Comparison of ENCODE assay signal across 18 mouse cellular contexts in the genomic region with DNA sequence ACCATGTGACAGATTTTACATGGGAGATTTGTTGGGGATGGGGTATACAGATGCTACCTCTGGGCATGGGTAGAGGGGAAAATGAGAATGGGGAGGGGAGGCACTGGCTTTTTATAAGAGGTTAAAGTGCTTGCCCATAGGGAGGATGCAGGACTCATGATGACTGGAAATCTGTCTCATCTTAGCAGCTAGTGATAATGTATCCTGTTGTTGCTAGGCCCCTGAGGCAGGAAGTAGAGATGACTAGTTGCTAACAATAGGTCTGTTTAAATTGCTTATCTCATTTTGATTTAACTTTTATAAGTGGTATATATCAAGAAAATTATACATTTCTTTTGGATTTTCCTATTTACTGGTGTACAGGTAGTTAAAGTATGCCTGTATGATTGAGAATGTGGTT. TPM values are rescaled to one million over a fixed set of nuclear protein-coding genes. Genes with fewer than 3 reads are reported as not detected.
DNase-seq lines count a peak whose midpoint lies in the region; ATAC-seq lines count a peak whose summit lies in the region.
"Had no signal": no experiment of that assay in that cellular context is flagged by ENCODE, and none has a peak within 500 bp of the region (broad histone marks: within the 10 kb centered on the region; RNA-seq: fewer than 3 reads in every experiment).

No protein-coding gene starts in this region.

- ATAC-seq in CD4-positive, CD25-positive, alpha-beta regulatory T cell, adult 4 months = peak; percentile 87
- ATAC-seq: forebrain, embryonic 14.5 days; forebrain, embryonic 16.5 days had no signal

- intact Hi-C loops in heart, postnatal 36 days (cut with DNase I) = no loop called here

- DNase-seq in CD4-positive helper T cell, adult 2 months (ENCODE audit: low read depth, low spot score) = peak; percentile 7
- peak; percentile 26 for DNase-seq in induced T-regulatory cell, adult 2 months (ENCODE audit: low read depth)
- no peak for DNase-seq in adrenal gland, postnatal 25 days
- no peak for DNase-seq in heart, postnatal 36 days
- no peak for DNase-seq in gastrocnemius, adult 18-20 months (ENCODE audit: low spot score)
- DNase-seq: adrenal gland, adult 8-10 months; adrenal gland, postnatal 14 days; B cell, adult 2 months; cerebellum, adult 11 months; cerebellum, adult 18-20 months; cerebellum, adult 8-10 months; cerebellum, adult 9-11 months; cerebellum, postnatal 14 days; cerebellum, postnatal 36 days; embryo, embryonic 11 days had no signal

RNA-seq across cellular contexts. Expression of a gene that starts 13.7 kb away (rescaled TPM):
- 1 to 10 TPM; 1.7 to 3.0 TPM for polyA plus RNA-seq in CD4-positive, CD25-positive, alpha-beta regulatory T cell, adult 4 months (2017; shearing (Covaris generic))
- total RNA-seq in adrenal gland, postnatal 25 days (2021) = 2.3 and 3.7 TPM in 2 replicates
- total RNA-seq in heart, postnatal 36 days (2021) = under 1 TPM; 0.28 to 0.30 TPM
- not detected for total RNA-seq in gastrocnemius, adult 18-20 months (2021)

Comparison
In these comparisons a context has a peak if more than half of its experiments do, and no peak if none do; other contexts are left out.
1. DNase-seq: peak in CD4-positive helper T cell, adult 2 months (single experiment) and induced T-regulatory cell, adult 2 months (single experiment); none in adrenal gland, postnatal 25 days (single experiment), heart, postnatal 36 days (0 of 2) and gastrocnemius, adult 18-20 months (single experiment).